Mouse (Mus musculus) thymus, postnatal 25 days (tissue): ENCODE measurements around the gene Akr1c19.
A peak's percentile ranks its signal among the peaks of the same experiment; 100 is the strongest.
"Not testable (repeated sequence)": the region's sequence is repeated elsewhere in the genome, so short reads cannot be mapped to it uniquely, and the experiment has no call there.

Experiments
- DNase-seq: peaks from one replicate; pipeline ENCODE4 v3.0.0; 2022

Gene Akr1c19

DNA sequence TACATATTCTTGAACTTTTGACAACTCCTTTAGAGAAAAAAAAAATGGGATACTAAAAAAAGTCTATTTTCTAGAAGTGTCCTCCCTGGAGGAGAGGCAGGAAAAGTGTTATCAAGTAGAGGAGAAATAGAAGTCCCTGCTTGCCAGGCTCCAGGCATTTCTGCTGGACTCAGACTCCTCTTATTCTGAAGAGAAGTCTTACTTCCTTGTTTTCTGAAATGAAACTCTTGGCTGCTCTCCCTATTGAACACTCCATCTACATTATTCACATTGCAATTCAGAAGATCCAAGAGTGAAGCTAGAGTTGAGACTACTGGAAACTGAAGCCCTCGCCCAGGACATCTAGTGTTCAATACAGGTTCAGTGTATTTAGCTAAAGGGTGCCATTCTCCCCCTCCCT lies at the start of gene Akr1c19:
TSS of gene Akr1c19 (plus strand) at position 260 of the 400 bp plus-strand sequence.
- no peak for DNase-seq

DNA sequence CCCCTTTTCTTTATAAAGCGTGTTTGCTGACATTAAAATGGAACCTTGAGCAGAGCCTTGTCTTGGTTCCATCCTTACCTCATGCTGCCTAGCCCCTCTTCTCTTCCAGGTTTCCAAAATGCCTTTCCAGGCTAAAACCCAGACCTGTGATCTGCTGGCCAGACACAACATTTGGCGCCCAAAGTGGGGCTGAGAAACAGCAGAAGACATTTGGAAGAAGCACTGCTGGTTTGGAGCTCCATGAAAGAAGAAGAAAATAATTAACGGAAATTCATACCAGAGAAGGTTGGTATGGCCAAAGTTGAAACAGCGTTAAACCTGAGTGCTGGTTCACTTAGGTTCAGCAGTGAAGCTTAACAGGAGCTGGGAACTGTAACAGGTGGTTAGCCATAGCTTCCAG lies 47.2 kb upstream of the Akr1c19 start:
- DNase-seq, result not testable (repeated sequence)

DNA sequence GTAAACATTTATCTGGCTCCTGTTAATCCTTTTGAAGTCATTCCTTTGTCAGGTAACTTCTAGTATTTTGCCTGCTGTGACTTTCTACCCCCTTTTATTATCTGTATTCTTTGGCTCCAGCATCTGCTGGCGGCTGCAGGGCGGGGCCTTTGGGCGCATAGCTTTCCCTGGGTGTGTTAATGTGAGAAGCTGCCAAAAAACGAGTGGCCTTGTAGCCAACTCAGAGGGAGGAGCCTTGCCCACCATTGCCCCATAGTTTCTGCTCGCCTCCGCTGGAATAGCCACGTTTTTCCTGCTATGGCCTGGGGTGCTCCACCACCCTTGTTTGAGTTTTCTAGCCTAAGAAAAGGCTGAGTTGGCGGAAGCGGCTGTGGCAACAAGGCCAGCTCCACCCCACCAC lies 45.4 kb upstream of the Akr1c19 start:
- no peak for DNase-seq

DNA sequence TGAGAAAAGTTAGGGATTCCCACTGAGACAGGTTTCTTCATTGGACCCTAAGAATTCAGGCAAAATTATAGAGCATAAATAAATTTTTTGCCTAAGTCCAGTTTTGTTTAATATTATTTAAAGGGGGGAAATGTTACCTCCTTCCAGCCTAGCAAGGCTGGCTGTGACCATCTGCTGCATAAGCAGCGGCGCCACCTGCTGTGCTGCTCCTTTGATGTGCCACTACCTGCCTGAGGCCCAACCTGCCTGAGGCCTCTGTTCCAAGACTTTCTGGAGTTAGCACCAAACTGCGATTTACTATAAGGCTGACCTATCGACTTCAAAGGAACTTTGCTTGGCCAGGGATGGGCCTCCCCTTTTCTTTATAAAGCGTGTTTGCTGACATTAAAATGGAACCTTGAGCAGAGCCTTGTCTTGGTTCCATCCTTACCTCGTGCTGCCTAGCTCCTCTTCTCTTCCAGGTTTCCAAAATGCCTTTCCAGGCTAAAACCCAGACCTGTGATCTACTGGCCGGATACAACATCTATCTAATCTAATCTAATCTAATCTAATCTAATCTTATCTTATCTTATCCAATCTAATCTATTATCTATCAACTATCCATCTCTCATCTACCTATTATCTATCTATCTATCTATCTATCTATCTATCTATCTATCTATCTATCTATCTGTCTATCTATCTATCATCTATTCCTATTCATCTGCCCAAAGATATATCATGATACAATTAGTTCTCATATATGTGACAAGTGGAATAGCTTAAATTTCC lies 41.7 kb upstream of the Akr1c19 start:
- DNase-seq, result not testable (repeated sequence)

DNA sequence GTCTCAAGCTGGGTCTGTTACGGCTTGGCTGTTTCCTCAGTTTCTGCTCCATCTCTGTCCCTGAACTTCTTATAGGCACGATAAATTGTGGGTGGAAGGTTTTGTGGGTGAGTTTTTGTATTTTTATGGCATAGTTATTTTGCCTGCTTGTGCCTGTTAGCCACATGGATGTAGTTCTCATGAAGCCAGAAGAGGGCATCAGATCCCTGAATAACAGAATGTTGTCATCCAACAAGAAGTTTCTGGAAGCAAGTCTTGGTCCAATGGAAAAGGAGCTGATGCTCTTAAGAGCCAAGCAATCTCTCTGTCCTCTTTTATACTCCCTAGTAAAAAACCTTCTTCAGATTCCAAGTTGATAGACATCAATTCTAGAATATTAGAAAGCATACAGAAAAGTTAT lies 40.3 kb upstream of the Akr1c19 start:
- no peak for DNase-seq

DNA sequence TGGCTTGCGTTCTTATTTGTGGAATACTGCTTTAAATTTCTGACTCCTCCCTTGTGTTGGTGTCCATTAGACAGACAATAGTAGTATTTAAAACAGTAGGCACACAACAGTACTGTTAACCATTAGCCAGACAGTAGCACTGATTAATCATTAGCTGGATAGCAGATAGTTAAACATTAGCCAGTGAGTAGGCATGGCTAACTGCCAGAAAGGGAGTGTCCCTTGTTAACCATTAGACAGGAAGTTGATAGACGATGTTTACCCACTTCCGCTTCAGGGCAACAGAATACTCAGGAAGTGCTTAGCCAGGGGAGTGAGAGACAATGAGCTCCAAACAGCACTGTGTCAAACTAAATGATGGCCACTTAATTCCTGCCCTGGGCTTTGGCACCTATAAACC lies 37.6 kb upstream of the Akr1c19 start, which contains the start of gene Akr1c13:
TSS of gene Akr1c13 (plus strand) at position 247 of the 400 bp plus-strand sequence.
- DNase-seq, result peak; percentile 5

DNA sequence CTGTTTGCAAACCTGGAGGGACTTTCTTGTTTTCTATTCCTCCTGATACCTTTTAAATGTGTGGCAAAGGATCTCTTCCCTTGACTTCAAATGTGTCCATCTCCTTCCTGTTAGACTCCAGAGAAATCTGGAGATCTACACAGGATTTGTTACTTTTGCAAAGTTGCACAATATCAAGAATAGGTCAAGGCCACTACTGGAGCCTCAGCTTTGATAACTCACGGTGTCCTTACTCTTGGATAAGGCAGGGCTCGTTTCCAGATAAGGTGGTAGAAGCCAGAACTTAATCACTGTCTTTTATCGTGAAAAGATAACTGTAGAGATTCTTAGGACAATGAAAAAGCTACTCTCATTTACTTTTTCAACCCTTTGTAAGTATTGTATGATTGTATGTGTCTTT lies 36.0 kb upstream of the Akr1c19 start:
- DNase-seq, result no peak

DNA sequence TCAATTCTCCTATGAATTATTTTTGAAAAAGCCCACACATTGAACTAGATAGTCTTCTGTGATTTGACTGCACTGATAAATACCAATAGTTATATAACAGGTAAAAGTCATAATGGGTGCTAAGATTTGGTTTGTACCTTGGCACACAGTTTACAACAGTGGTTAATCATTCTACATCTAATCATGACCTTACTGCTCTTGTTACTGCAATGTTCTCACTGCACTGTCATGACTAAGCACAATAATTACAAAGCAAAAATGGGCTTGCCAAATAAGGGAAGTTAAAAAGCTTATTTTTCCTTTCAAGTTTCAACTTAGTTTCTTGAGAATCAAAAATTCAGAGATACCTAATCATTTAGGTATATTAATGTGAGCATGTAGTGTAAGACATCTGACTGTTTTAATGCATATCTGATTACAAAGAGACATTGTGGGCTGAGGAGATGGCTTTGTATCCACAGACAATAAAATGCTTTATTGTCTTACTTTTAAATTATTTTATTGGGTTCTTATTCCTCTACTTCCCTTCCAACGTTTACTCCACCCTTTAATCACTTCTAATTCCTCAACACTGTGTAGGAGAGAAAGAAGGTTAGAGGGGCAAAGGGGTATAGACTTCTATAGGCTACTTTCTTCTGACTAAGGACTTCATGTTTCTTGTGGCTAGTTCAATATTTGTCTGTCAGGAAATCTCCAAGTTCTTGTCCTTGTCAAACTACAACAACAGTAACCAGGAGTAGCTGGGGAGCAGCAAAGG lies 22.2 kb upstream of the Akr1c19 start:
- DNase-seq, result no peak

DNA sequence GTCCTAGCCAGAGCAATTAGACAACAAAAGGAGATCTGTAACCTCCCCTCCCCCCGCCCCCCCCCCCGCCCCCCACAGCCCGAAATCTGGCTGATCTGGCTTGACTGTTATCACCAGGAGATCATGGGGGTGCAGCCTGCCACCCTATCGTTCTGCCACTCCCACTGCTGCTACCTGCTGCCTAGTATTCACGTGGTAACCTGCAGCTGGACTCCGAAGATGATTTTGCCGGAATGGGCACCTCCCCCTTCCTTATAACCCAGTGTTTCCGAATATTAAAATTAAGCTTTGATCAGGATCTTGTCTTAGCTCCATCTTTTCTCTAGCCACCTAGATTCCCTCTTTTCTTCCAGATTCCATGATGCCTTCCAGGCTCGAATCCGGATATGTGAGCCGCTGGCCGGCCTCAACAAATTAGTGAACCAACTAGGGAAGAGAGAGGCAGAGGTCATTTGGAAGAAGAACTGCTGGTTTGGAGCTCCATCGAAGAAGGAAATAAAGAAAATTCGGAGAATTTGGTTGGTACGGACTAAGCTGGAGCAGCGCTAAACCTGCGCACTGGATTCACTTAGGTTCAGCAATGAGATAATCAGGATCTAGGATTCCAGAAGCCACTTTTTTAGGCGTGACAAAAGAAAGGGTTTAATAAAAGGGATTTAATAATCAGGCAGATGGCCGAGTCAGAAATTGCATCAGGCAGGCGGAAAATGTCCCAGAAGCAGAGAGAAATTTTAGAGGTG lies 16.8 kb upstream of the Akr1c19 start:
- no peak for DNase-seq

DNA sequence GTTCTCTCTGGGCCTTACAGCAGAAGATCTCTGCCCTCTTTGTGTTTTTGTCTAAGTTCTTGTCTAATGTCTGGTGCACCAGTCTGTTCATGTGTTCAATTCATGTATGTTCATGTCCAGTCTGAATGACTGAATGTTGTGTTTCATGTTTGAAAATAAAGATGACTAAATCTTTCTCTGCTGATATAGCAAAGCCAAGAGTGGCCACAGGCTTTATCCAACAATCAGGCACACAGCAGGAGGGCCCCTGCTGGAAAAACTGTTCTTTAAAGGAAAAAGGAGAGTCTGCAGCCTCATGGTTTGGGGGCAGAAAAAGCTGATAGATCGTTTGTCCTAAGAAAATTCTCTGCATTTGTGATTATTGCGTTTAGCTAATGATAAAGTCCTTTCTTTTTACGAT lies 16.2 kb upstream of the Akr1c19 start:
- no peak for DNase-seq

DNA sequence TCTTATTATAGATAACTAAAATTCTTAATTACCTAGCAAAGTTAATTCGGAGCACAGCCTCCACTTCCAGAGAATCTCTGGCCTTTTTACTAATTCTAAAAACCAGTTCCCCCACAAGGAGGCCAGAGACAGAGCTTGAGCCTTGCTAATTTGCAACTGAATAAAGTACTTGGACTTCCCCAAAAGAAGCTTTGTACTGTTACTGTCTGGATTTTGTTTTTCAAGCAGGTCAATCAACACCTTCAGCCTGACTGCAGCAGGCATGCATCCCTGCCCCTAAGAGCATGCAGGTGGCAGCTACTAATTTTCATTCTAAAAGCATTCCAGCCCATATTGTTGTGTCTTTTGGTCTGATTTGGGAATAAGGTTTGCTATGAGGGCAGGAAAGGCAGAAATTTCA lies 13.0 kb upstream of the Akr1c19 start:
- not testable (repeated sequence) for DNase-seq

DNA sequence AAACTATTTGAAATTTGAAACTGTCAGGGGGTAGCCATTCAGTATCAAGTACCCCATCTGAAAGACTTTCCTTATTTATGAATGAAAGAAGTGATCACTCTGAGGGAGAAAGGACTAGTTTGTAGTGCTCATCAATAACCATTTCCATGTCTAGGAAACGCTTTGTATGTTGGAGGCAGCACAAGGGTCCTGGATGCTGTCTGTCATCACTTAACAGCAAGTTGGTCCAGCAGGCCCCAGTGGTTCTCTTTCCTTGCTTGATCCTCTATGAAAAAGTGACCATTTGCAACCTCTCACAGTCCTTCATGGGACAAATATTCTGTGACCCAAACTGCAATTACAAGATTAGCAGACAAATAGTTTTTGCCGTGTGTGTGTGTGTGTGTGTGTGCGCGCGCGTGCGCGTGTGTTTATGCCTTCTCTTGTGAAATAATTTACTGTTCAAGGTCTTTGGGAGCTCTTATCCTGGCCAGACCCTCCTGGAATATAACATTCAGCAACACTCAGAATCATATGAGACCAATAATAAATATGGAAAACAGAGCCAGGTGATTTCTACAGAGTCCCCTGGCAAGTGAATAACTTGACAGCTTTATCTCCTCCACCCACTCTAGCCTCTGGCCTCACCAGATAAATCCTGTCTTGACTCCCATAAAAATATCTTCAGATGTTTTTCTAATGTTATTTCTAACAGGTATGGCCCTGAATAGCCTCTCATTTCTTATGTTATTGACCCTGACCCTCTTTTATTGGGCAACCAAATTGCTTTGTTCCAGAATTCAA lies 2.5 kb downstream of the Akr1c19 start:
- DNase-seq, result no peak

DNA sequence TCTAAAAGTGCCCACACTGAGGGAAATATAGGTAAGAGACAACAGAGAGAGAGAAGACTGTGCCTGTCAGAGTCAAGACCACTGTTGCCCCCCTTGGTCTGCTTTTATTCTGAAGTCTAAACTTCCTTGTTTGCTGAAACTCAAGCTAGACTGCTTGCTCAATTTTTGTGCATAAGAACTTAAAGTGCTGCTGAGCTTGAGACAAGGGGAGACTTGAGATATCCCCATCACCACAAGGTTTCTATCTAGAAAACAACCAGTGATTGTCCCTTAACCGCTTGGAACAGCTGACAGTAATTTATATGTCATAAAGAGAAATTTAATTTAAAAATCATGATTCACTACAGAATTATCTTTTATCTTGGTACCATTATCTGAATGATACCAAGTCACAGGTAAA lies 4.6 kb downstream of the Akr1c19 start:
- no peak for DNase-seq

DNA sequence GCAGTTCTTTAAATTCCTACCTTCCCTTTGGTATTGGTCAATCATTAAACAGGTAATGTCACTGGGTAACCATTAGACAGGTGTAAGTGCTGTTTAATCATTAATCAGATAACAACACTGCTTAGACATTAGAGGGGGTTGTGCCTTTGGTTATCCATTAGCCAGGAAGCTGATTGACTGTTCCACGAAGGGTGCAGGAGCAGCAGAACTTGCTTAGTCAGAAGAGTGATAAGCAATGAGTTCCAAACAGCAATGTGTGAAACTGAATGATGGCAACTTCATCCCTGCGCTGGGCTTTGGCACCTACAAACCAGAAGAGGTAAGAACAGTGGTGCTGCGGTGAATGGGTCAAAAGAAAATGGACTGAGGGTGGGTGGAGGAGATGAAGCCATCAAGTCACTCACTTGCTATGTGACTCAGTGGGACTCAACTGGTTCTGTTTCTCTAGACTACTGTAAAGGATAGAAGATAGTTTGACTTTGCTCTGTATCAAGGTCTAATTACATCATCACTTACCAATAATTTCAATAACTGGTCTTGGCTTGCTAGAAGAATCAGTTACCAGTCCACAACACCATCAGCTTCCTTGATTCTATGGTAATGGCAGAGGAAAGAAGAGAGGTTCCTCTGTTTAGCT lies 5.2 kb downstream of the Akr1c19 start:
- no peak for DNase-seq

DNA sequence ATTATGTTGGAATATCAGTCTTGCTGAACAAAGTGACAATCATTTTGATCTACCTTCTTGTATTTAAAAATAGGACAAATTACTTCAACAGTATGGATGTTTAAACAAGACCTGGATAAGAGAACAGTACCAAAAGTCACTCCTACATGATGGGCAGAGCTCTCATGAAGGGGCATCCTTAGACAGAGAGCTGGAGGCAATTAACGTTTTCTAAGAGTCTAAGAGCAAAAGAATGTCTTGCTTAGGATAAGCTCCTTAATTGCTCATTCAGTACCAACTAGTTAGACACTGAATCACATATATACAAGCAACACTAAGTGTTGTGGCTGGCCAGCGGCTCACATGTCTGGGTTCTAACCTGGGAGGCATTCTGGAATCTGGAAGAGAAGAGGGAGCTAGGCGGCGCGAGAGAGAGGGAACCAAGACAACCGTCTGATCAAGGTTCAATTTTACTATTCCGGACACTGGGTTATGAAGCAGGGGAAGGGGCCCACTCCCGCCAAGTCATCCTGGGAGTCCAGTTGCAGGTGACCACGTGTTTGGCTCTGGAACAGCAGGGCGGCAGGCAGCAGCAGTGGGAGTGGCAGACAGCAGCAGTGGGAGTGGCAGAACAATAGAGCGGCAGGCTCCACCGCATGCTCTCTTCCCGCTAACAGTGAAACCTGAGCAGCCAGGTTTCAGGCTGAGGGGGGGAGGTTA lies 16.5 kb downstream of the Akr1c19 start:
- no peak for DNase-seq

DNA sequence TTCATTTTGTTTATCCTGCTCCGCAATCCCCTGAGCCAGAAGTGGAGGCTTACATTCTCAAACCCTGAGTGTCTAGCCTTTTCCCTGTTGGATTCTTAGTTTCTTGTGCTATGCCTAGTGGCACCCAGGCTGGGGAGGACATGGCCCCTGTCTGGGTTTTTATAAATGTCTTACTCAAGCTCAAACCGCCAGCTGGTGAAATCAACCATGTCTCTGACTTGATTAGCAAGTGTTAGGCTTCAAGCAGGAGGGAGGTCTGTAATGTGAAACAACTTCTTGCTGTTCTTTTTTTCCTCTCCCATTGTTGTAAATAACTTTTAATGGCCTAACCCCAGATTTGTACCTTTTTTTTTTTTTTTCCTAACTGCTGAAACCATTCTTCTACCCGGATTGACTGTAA lies 20.8 kb downstream of the Akr1c19 start:
- no peak for DNase-seq

DNA sequence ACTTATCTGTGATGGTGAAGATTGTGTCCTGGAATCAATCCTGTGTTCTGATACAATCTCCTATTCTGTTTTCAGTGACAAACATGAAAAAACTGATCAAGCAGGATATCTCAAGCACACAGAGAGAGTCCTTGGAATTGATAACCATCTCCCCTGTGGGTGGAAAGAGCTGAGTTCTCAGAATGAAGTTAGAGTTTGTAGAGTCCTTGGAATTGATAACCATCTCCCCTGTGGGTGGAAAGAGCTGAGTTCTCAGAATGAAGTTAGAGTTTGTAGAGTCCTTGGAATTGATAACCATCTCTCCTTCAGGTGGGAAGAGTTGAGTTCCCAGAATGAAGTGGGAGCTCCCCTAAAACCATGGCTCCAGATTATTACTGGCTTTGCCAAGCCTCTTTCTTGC lies 28.4 kb downstream of the Akr1c19 start:
- DNase-seq, result not testable (repeated sequence)

DNA sequence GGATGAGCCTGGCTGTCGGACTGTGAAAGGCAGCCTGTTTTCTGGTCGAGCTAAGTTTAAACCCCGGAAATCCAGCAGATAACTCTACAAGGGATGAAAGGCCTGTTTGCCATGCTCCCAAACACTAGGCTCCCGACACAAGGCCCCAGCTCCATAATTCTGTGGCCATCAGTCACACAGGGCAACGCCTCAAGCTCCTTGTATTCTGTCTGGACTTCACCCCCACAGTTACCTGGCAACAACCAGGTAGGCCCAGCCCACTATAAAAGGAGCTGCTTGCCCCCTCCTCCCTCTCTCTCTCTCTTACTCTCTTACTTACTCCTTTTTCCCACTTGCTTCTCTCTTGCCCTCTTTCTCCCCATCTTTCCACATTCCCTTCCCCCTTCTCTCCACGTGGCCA lies 28.8 kb downstream of the Akr1c19 start:
- DNase-seq, result no peak

DNA sequence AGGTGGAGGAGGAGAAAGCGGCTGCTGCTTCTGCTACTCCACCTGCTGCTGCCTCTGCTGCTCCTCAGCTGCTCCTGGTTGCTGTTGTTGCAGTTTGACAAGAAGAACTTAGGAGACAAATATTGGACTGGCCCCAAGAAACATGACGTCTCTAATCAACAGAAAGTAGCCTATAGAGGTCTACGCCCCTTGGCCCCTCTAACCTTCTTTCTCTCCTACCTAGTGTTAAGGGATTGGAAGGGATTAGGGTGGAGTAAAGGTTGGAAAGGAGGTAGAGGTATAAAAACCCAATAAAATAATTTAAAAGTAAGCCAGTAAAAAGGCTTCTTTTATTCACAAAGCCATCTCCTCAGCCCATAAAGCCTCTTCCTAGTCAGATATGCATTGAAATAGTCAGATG lies 36.1 kb downstream of the Akr1c19 start:
- DNase-seq, result no peak

DNA sequence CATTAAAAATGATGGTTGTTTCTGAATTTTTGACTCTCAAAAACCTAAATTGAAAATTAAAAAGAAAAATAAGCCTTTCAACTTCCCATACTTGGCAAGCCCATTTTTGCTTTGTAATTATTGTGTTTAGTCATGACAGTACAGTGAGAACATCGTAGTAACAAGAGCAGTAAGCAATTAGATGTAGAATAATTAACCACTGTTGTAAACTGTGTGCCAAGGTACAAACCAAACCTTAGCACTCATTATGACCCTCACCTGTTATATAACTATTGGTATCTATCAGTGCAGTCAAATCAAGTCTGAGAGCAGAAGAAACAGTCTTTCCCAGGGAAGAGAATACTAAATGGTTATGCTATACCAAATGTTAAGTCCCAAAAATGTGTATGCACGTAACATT lies 36.5 kb downstream of the Akr1c19 start:
- DNase-seq, result no peak

DNA sequence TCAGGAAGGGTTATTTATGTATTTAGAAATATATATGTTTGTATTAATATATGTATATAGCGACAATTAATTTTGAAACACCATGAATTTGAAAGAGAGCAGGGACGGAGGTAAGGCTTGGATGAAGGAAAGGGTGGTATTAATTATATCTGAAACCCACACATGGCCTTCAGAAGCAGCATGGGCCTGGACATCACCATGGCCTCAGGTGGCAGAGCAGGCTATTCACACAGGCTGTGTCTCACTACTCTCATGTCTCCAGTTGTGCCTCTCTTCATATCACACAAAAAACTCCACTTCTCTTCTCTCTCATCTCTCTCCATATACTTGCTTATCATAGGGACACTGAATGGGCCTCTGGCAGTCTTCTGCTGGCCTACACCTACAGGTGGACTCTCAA lies 37.0 kb downstream of the Akr1c19 start:
- DNase-seq, result not testable (repeated sequence)

DNA sequence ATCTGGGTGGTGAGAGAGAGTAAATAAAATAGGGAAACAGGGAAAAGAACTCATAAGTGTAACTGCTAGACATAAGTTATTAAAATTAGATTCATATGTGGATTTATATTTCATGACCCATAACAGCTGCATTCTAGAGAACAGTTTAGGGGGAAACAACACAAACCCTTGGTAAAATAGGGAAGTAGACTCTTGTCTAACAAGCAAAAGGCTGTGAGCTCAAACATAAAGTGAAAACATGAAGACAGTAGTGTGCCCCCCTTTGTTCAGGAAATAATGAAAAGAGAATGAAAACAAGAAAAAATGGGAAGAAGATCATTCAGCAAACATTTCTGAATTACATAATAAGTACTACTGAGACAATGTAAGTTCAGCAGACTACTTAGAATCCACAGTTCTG lies 42.4 kb downstream of the Akr1c19 start:
- DNase-seq, result no peak
